Mouse (Mus musculus) forebrain, postnatal 0 days (tissue): ENCODE measurements around the gene Cd82. TPM values are rescaled to one million over a fixed set of nuclear protein-coding genes. Genes with fewer than 3 reads are reported as not detected.

ENCODE experiments used
- ATAC-seq: fragments of 200-750 bp; cut with Nextera tagmentation; 2 replicates; pipeline ENCODE4 v1.8.0; 2017; ENCODE audit warnings: mild to moderate bottlenecking, moderate library complexity
- DNase-seq: peaks from one replicate; pipeline ENCODE4 v3.0.0-alpha.2; 2015
- H3K27ac ChIP-seq: fragments of 300-500 bp; sonication (generic); 2 replicates; pipeline ENCODE4 v1.5.1; 2014; ENCODE audit warnings: low read depth, mild to moderate bottlenecking, antibody characterized with exemption, low read length, moderate library complexity, mixed read lengths
- H3K27me3 ChIP-seq: fragments of 300-500 bp; sonication (generic); 2 replicates; pipeline ENCODE4 v1.6.1; 2014; ENCODE audit warnings: mild to moderate bottlenecking, low read length, mixed read lengths; ENCODE audit not compliant: insufficient read depth
- H3K36me3 ChIP-seq: fragments of 300-500 bp; sonication (generic); 2 replicates; pipeline ENCODE4 v1.6.1; 2014; ENCODE audit warnings: mild to moderate bottlenecking, moderate library complexity; ENCODE audit not compliant: insufficient read depth
- H3K4me1 ChIP-seq: fragments of 300-500 bp; sonication (generic); 2 replicates; pipeline ENCODE4 v1.6.1; 2014; ENCODE audit warnings: antibody characterized with exemption; ENCODE audit not compliant: insufficient read depth
- H3K4me2 ChIP-seq: fragments of 300-500 bp; sonication (generic); 2 replicates; pipeline ENCODE4 v1.6.1; 2014; ENCODE audit warnings: low read depth, mild to moderate bottlenecking, moderate library complexity
- H3K4me3 ChIP-seq: fragments of 300-500 bp; sonication (generic); 2 replicates; pipeline ENCODE4 v1.5.1; 2014; ENCODE audit warnings: low read depth, low read length, mixed read lengths
- H3K9ac ChIP-seq: fragments of 300-500 bp; sonication (generic); 2 replicates; pipeline ENCODE4 v1.6.1; 2014; ENCODE audit warnings: mild to moderate bottlenecking
- H3K9me3 ChIP-seq: fragments of 300-500 bp; sonication (generic); 2 replicates; pipeline ENCODE4 v1.6.1; 2016; ENCODE audit warnings: low read length
- CTCF ChIP-seq: sonication (generic); IDR thresholded peaks from 2 replicates; pipeline ENCODE4 v1.5.1; 2016; ENCODE audit warnings: antibody characterized with exemption, control low read depth, low read depth
- WGBS: fragments of 180-500 bp; shearing (Covaris S2); extraction: QIAGEN DNeasy Blood & Tissue Kit; methylation state at CpG from one replicate; pipeline ENCODE4 v1.1.7; 2014; 5-methylcytosine and 5-hydroxymethylcytosine counted together
- polyA plus RNA-seq: library from polyadenylated mRNA; unstranded; fragments of >200 nt; fragmentation: Nextera tagmentation; extraction: Ambion mirVana; gene quantifications from 2 replicates; pipeline ENCODE4 v1.2.1, GENCODE M21; 2015
- total RNA-seq: library from RNA; depleted of rRNA; stranded (reverse); fragments of >200 nt; gene quantifications from 2 replicates; pipeline ENCODE4 v1.2.3, GENCODE M21; 2014

Gene Cd82
- total and polyA plus RNA-seq, 2 experiments from 2014 or later = 9.7 to 20.7 TPM

DNA sequence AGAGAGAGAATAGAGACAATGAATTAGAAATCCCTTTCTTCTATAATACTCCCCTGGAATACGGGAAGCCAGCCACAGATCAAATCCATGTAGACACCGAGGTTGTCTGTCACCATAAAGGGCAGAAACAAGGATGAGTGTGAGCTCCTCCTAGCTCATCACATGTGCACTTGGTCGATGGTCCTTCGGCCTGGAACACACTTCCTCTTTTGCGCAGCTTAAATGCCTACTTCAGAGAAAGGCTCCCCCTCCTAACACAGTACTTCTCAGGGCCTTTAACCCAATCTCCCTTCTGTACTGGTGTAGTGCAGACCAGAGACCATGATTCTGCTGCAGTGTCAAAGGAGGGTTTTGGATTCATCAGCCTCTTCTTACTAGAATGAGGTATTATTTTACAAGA is 34.3 kb upstream of the Cd82 start:
- 85% methylated on average over 5 of the region's 5 CpGs for WGBS
- H3K4me2 ChIP-seq = no peak overlapping the region
- no peaks in the 10 kb centered on the region for H3K4me1 ChIP-seq
- no peak overlapping the region for H3K9ac ChIP-seq
- H3K27me3 ChIP-seq = no peaks in the 10 kb centered on the region
- no peak overlapping the region for H3K27ac ChIP-seq
- no peak overlapping the region for H3K4me3 ChIP-seq
- H3K36me3 ChIP-seq = no peaks in the 10 kb centered on the region
- ATAC-seq (no peak), DNase-seq (no peak)
- TF ChIP-seq CTCF = no peak
- H3K9me3 ChIP-seq = no peaks in the 10 kb centered on the region

DNA sequence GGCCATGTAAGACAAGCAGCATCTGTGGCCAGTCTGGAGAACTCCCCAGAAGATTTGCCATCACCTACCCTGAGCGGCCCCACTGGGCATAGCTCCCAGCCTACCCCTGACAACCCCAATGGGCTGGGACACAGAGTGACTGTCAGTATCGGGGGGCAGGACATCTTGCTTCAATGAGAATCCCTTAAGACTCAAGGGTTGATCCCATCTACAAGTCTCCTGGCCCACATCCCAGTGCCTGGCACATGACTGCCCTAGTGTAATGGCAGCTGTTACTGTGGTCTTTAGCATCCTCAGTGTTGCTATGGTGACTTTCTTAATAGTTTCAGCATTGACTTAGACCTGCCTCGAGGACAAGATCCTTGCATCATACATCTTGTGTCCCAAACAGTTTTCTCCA is 32.2 kb upstream of the Cd82 start:
- no peak overlapping the region for H3K27ac ChIP-seq
- no peak for TF ChIP-seq CTCF
- no peaks in the 10 kb centered on the region for H3K27me3 ChIP-seq
- no peaks in the 10 kb centered on the region for H3K36me3 ChIP-seq
- peak; percentile 34; the same call in 1 of the 2 replicates for ATAC-seq
- no peaks in the 10 kb centered on the region for H3K4me1 ChIP-seq
- 60% methylated on average over 3 of the region's 3 CpGs for WGBS
- H3K4me2 ChIP-seq = no peak overlapping the region
- DNase-seq = no peak
- no peak overlapping the region for H3K4me3 ChIP-seq
- H3K9me3 ChIP-seq = no peaks in the 10 kb centered on the region
- H3K9ac ChIP-seq = no peak overlapping the region

DNA sequence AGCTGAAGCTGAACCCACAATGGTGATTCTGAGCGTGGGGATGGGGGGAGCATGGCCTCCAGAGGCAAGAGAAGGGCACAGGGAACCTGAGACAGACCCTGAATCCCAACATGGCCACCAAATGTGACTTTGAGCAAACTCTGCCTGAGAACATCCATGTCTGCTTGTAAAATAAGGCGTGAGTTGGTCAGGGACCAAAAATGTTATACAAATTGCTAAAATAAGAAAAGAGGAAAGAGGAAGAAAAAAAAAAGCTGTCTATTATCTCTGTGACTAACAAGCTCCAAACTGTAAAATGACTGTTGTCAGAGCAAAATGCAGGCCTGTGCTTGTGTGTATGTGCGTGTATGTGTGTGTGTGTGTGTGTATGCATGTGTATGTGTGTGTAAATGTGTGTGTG is 30.6 kb upstream of the Cd82 start:
- H3K27ac ChIP-seq = no peak overlapping the region
- H3K9ac ChIP-seq = no peak overlapping the region
- H3K4me2 ChIP-seq = no peak overlapping the region
- WGBS = 75% methylated on average over 3 of the region's 3 CpGs
- H3K36me3 ChIP-seq = no peaks in the 10 kb centered on the region
- H3K4me3 ChIP-seq = no peak overlapping the region
- no peaks in the 10 kb centered on the region for H3K27me3 ChIP-seq
- no peaks in the 10 kb centered on the region for H3K9me3 ChIP-seq
- H3K4me1 ChIP-seq = no peaks in the 10 kb centered on the region
- no peak for ATAC-seq
- no peak for DNase-seq
- TF ChIP-seq CTCF = no peak

DNA sequence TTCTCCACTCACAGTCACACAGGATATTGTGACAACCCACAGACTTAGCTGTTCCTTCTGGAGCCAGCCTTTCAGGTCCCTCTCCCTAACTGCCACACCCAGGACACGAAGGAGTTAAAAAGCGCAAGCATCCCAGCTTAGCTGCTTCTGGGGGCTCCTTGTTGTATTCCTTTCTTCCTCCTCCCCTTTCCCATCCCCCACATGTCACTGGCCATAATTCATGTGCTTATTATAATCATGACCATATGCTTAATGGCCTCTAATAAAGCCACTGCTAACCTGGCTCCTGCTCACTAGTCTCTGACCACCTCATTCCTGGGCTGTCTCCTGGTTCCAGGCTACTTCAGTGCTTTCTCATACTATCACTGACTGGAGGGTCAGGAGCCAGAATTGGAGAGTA is 27.6 kb upstream of the Cd82 start:
- ATAC-seq = no peak
- H3K27me3 ChIP-seq = no peaks in the 10 kb centered on the region

DNA sequence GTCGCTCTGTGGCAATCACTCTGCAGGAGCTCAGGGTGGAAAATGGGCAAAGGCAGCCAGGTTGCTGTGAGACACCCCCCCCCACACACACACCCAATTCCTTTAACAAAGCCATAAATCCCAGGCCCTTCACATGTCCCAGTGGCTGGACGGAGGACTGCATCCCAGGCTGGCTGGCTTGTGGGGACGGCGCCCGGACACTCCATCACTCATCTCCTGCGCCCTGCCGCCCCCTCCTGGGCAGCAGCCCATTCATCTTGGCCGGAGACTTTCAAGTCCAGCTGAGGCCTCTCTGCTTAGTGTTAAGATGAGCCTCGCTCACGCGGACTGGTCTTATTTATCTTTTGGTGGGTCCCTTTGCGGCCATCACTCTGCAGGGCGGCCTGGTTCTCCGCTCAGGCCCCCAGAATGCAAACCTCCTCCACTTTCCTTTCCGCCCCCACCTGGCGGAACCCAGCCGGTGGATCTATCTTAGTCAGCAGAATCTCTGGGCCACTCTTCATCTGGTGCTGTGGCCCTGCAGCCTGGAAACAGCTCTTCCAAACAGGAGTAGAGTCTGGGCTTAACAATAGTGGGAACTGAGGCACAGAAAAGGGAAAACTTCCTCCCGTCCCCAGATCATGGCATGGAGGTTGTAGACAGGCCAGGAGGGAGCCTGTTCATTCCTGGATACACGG is 26.1 kb upstream of the Cd82 start:
- no peak overlapping the region for H3K4me2 ChIP-seq
- ATAC-seq (no peak), DNase-seq (no peak)
- H3K4me1 ChIP-seq = no peaks in the 10 kb centered on the region
- H3K4me3 ChIP-seq = no peak overlapping the region
- no peak overlapping the region for H3K9ac ChIP-seq
- 43% methylated on average over 19 of the region's 19 CpGs for WGBS
- H3K27me3 ChIP-seq = no peaks in the 10 kb centered on the region
- H3K9me3 ChIP-seq = no peaks in the 10 kb centered on the region
- H3K27ac ChIP-seq = no peak overlapping the region
- TF ChIP-seq CTCF = no peak
- H3K36me3 ChIP-seq = no peaks in the 10 kb centered on the region

More for the DNA sequence above, 27.6 kb upstream of the Cd82 start:
- H3K4me2 ChIP-seq = no peak overlapping the region
- H3K36me3 ChIP-seq = no peaks in the 10 kb centered on the region
- no peak for TF ChIP-seq CTCF
- no peak overlapping the region for H3K4me3 ChIP-seq
- no peak overlapping the region for H3K9ac ChIP-seq
- no peak overlapping the region for H3K27ac ChIP-seq
- no peak for DNase-seq
- H3K4me1 ChIP-seq = no peaks in the 10 kb centered on the region
- H3K9me3 ChIP-seq = no peaks in the 10 kb centered on the region
- 91% methylated on average over 2 of the region's 2 CpGs for WGBS

GRCm38 (mm10) chr2:93485459-93485858 is 22.5 kb upstream of the Cd82 start:
- 36% methylated on average over 9 of the region's 9 CpGs for WGBS
- no peaks in the 10 kb centered on the region for H3K9me3 ChIP-seq
- no peak for TF ChIP-seq CTCF
- H3K9ac ChIP-seq = no peak overlapping the region
- no peaks in the 10 kb centered on the region for H3K27me3 ChIP-seq
- no peaks in the 10 kb centered on the region for H3K4me1 ChIP-seq
- no peaks in the 10 kb centered on the region for H3K36me3 ChIP-seq
- no peak overlapping the region for H3K27ac ChIP-seq
- DNase-seq = no peak
- no peak overlapping the region for H3K4me3 ChIP-seq
- ATAC-seq = no peak
- no peak overlapping the region for H3K4me2 ChIP-seq

DNA sequence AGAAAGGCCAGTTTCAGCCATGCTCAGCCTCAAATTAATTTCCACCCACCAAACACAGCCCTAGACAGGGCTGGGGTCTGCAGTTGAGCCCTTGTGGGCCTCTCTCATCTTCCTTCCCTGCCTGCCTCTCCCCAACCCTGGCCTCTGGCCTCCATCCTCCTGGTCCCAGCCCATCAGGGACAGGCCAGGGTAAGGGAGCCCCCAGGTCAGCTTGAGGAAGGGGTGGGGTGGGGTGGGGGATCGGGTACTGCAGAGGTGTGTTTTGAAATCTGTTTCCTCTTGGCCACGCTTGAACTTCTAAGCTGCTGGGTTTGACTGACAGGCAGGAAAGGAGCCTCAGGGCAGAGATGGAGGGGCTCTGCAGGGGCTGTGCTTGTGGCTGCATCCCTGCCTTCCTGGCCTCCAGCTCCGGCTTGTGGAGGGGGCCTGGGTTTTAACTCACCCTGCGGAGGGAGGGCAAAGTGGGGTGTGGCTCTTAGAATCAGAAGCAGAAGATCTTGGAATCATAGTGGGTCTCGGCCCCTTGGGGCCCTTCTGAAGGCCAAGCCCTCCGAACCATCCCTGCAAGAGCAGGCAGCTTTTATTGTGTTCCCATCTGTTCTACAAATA is 19.2 kb upstream of the Cd82 start:
- H3K4me3 ChIP-seq = no peak overlapping the region
- H3K4me1 ChIP-seq = no peaks in the 10 kb centered on the region
- TF ChIP-seq CTCF = no peak
- no peak overlapping the region for H3K27ac ChIP-seq
- no peak overlapping the region for H3K9ac ChIP-seq
- DNase-seq = no peak
- no peaks in the 10 kb centered on the region for H3K36me3 ChIP-seq
- no peaks in the 10 kb centered on the region for H3K27me3 ChIP-seq
- H3K9me3 ChIP-seq = no peaks in the 10 kb centered on the region
- WGBS = 46% methylated on average over 6 of the region's 6 CpGs
- H3K4me2 ChIP-seq = no peak overlapping the region
- no peak for ATAC-seq
